Mouse (Mus musculus): ENCODE results near the gene 1700022I11Rik. TPM values are rescaled to one million over a fixed set of nuclear protein-coding genes. Genes with fewer than 3 reads are reported as not detected.

Gene 1700022I11Rik
- not detected for total RNA-seq (2023)

DNA sequence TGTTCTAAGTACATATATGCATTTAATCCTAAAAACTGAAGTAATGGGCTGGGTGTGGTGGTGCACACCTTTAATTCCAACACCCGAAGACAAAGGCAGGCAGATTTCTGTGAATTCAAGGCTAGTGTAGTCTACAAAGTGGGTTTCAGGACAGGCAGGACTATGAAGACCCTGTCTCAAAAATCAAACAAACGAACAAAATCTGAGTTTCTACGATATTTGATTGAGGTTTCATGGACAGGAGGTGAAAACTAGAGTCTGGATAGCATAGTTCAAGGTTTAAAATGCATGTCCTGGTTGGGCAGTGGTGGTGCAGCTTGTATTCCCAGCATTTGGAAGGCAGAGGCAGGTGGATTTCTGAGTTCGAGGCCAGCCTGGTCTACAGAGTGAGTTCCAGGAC, at the start of gene 1700022I11Rik:
1700022I11Rik (plus strand) TSS at position 301 of the 400 bp plus-strand sequence.

DNA sequence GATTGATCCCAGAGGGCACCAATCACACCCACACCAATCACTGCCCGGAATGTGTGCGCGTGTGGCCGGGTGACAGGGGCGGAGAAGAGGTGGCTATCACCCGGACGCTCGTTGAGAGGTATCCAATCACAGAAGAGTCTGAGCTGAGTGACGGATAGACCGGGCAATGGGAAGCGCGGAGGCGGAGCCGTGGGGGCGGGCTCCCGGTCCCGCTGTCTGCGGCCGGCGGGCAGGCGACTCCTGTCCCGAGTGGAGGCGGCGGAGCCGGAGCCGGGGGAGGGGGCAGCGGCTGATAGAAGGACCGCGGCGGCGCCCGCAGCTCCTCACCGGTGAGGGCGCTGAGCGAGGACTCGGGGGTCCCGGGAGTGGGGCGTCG, 19.7 kb upstream of the 1700022I11Rik start, which contains the start of gene Dnajb5:
Dnajb5 (plus strand) TSS at position 139 of the 376 bp plus-strand sequence.

DNA sequence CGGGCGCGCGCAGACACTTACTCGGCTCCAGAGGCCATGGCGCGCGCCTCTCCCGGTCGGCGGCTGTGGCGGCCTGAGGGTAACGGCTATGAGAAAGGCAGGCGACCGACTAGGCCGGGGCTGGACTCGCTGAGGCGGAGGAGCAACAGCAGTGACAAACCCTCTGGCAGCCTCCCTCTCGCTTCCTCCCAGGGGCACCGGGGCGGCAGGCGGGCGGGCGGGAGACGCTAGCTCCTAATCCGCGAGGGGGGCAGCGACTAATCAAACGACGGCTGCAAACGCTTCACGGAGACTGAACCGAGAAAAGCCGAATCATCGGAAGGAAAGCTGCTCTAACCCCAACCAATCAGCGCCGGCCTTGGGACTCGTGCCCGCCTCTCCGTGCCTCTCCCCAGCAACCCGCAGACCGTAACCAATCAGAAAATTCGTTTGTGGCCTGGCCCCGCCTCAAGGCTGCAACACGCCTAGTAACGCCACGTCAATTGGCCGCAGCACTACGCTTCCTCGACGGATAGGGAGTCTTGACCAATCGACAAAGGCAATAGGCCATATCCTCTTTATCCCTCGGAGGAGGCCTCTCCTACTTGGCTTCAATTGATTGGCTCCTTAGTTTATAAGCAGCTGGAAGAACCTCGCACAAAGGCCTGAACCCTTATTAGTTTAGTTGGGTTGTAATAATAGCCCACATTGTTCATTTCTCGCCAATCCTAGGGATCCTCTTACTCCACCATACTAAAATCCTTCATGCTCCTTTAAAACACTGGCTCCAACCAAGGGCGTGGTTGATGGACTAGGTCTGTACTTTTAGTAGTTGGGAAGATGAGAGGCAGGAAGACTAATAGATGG, 31.0 kb downstream of the 1700022I11Rik start, which contains the start of gene Vcp:
Vcp (minus strand) TSS at position 367 of the 846 bp plus-strand sequence.

DNA sequence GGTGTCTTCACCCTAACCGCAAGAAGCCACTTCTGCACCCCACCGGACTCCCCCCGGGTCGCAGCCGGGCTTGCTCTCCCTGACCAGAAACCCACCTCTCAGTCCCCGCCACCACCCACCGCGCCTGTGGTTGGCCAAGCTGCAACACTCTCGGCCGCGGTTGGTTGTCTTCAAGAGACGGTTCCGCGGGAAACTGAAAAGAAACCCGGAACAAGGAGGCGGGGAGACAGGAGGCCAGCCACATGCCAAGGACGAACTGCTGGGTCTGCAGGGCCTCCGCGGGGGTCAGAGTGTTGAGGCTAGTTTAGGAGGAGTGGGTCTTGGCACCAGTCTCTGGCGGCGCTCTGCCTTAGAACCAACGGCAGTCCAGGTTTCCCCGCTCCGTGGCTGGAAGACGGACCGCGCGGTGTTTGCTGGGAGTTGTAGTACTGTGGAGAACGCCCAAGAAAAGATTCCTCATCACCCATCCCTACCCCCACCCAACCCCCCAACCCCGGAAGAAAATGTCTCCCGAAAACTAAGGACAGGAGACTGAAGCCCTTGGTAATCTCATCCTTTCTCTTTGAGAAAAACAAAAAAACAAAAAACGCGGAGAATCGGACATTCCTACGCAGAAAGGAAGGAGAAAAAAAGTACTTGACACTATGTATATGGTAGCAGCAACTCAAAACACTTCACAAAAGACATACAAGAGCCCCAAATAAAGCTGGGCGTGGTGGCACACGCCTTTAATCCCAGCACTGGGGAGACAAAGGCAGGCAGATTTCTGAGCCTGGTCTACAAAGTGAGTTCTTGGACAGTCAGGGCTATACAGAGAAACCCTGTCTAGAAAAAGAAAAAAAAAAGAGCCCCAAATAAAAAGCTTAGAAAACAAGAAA, 41.0 kb downstream of the 1700022I11Rik start, which contains the start of gene Fancg:
Fancg (minus strand) TSS at position 346 of the 878 bp plus-strand sequence.

DNA sequence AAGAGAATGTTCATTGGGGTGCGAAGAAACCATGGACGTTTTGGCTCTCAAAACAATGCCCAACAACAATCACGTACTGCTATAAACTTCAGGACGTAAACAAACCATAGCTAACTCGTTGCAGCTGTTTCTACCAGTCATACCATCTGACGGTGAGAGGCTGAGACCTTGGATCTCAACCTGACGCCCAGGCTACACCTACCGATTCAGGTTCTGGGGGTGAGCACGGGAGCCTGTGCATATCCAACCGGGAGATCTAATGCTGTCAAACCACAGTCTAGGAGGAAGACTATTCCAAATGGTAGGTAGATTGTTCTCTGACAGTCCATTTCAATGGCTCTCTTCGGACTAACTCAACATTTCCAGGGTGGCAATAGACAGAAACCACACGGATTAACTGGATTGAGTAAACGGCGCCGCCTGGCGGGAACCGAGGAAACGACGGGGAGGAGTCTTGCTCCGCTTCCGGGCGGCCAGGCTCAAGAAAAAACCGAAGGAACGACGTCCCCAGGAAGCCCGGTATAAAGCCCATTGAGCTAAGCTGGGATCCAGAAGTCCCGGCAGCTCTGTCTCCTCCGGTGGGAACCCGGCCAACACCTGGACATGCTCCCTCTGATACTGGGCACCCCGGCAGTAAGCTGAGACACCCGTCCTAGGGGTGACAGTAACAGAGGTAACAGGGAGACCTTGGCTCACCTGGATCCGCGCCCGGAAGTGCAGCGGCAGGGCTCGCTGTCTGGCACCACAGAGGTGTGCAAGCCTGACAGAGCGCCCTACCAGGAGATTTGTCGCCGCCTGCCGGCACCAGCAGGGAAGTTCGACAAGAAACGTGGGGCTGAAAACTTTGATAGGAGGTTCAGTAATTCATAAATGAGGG, 55.9 kb downstream of the 1700022I11Rik start, which contains the start of gene Pigo:
Pigo (minus strand) TSS at position 736 of the 877 bp plus-strand sequence.

DNA sequence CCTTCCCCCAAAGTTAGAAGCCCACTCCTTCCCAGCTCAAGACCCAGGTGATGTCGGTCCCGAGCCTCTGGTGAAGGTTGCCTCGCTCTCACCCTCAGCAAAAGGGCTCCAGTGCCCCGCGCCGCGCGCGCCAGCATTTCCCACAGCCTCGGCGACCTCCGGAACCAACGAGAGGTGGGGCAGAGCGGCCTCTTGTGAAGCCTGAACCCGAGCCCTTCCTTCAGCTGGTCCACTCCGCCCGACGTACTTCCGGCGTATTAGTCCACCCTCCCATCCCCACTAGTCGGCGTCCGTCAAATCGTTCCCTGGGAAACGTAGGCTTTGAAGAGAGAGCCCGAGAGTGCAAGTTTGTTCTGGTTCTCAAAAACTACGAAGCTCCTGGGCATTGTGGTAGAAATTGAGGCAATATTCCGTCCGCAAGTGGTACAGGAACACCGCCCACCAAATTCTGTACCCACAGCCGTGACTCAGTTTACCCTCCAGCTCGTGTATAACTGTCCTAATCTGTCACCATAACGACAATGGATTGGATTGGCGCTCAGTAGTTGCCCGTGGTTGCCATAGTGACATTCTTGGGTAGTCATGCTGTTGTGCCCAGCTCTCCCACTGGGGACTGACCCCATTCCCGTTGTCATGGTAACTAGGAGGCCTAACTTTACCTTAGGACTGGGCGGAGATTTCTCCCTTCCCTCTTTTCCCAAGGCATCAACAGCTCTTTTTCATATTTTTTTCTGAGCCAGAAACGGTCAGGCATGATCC, 62.0 kb downstream of the 1700022I11Rik start, which contains the start of gene Stoml2:
Stoml2 (minus strand) TSS at position 474 of the 759 bp plus-strand sequence.

Other genes with a start within 250 kb of the 1700022I11Rik start
- gene 4930578G10Rik, start 234.1 kb upstream of the 1700022I11Rik start, total RNA-seq (2023), result not detected
- not detected for gene Ccl19, start 213.0 kb upstream of the 1700022I11Rik start, total RNA-seq (2023)
- not detected for gene Ccl21a, start 195.6 kb upstream of the 1700022I11Rik start, total RNA-seq (2023)
- gene Fam205a1, start 115.7 kb upstream of the 1700022I11Rik start, total RNA-seq (2023), result not detected
- not detected for gene Gm12394, start 112.8 kb upstream of the 1700022I11Rik start, total RNA-seq (2023)
- not detected for gene Fam205c, start 95.4 kb upstream of the 1700022I11Rik start, total RNA-seq (2023)
- gene Phf24, start 52.9 kb upstream of the 1700022I11Rik start, total RNA-seq (2023), result not detected
- 23.1 TPM for gene Dnajb5, start 19.8 kb upstream of the 1700022I11Rik start, total RNA-seq (2023)
- 105 TPM for gene Vcp, start 30.9 kb downstream of the 1700022I11Rik start, total RNA-seq (2023)
- gene Fancg, start 40.9 kb downstream of the 1700022I11Rik start, total RNA-seq (2023), result 22.3 TPM
- 46.0 TPM for gene Pigo, start 56.2 kb downstream of the 1700022I11Rik start, total RNA-seq (2023)
- gene Stoml2, start 62.1 kb downstream of the 1700022I11Rik start, total RNA-seq (2023), result 67.9 TPM
- gene Fam214b, start 76.6 kb downstream of the 1700022I11Rik start, total RNA-seq (2023), result 8.6 TPM
- gene Unc13b, start 89.3 kb downstream of the 1700022I11Rik start, total RNA-seq (2023), result 0.80 TPM

Measured in CD4-positive naive resting alpha-beta T cell, adult 57 days (primary cell).